Mouse (Mus musculus): ENCODE measurements around the gene Casq2.

- TF ChIP-seq POLR2A (IDR thresholded peaks at IDR 0.05; ENCODE audit: insufficient read length, low read depth) (no peak), TCF3 (IDR thresholded peaks at IDR 0.05; ENCODE audit: insufficient read length, low read depth) (no peak)
These were observed 38.7 kb upstream of the Casq2 start for GRCm38 (mm10) chr3:102047532-102047931.

All from myocyte (in vitro differentiated cells).